ENCODE assay signal across 32 mouse cellular contexts in genomic region chr5:90861876-90862375, GRCm38 (mm10). TPM values are rescaled to one million over a fixed set of nuclear protein-coding genes. Genes with fewer than 3 reads are reported as not detected.
DNase-seq lines count a peak whose midpoint lies in the region; ATAC-seq and TF ChIP-seq lines count a peak whose summit lies in the region.
"Had no signal": no experiment of that assay in that cellular context is flagged by ENCODE, and none has a peak within 500 bp of the region (broad histone marks: within the 10 kb centered on the region; RNA-seq: fewer than 3 reads in every experiment).

No protein-coding gene starts in this region.

- TF ChIP-seq CTCF in lung, postnatal 0 days (IDR thresholded peaks at IDR 0.05): no peak
- no peak for TF ChIP-seq CTCF in intestine, postnatal 0 days (IDR thresholded peaks at IDR 0.05; ENCODE audit: low read depth)

- no peak for TF ChIP-seq EP300 in lung, postnatal 0 days (IDR thresholded peaks at IDR 0.05)

- H3K27ac ChIP-seq in lung, postnatal 0 days (ENCODE audit: low read length): no peak overlapping the region
- H3K27ac ChIP-seq in intestine, postnatal 0 days (ENCODE audit: low read depth, low read length): no peak overlapping the region
- H3K27ac ChIP-seq: gastrocnemius, adult 2 months; heart, adult 2 months; hindbrain, embryonic 12.5 days; hindbrain, embryonic 15.5 days had no signal

- no peak for ATAC-seq in lung, postnatal 0 days
- peak; percentile 54 for ATAC-seq in megakaryocyte progenitor cell, adult 5-6 weeks (replicated peaks; ENCODE audit: poor library complexity)
- ATAC-seq in intestine, postnatal 0 days: no peak
- ATAC-seq: forebrain, embryonic 14.5 days; forebrain, postnatal 0 days; Patski had no signal

- H3K36me3 ChIP-seq in lung, postnatal 0 days (ENCODE audit: insufficient read depth, low read length): no peaks in the 10 kb centered on the region
- no peaks in the 10 kb centered on the region for H3K36me3 ChIP-seq in intestine, postnatal 0 days (ENCODE audit: control insufficient read depth, insufficient read depth)
- H3K36me3 ChIP-seq: G1E; hindbrain, embryonic 12.5 days; hindbrain, embryonic 15.5 days had no signal

- WGBS in lung, postnatal 0 days: 81% methylated on average over 6 of the region's 6 CpGs
- 70% methylated on average over 6 of the region's 6 CpGs for WGBS in intestine, postnatal 0 days

- H3K4me1 ChIP-seq in lung, postnatal 0 days (ENCODE audit: insufficient read depth, low read depth, low read length): no peaks in the 10 kb centered on the region
- no peaks in the 10 kb centered on the region for H3K4me1 ChIP-seq in intestine, postnatal 0 days (replicated peaks; ENCODE audit: control insufficient read depth, insufficient read depth, low read length)
- H3K4me1 ChIP-seq: hindbrain, embryonic 12.5 days; hindbrain, embryonic 15.5 days had no signal

- DNase-seq in adrenal gland, adult 2 months: peak; percentile 29
- DNase-seq in adrenal gland, adult 18-20 months (ENCODE audit: low spot score in 2 of 2): no peak
- DNase-seq in lung, postnatal 0 days (ENCODE audit: low spot score): peak; percentile 27
- DNase-seq in lung, postnatal 10 days: no peak
- DNase-seq in right cerebral cortex, postnatal 10 days (ENCODE audit: low spot score in 2 of 2): no peak
- DNase-seq: adrenal gland, adult 8-10 months; adrenal gland, postnatal 25 days; cerebellum, adult 11-12 months; cerebellum, adult 8-10 months; cerebellum, postnatal 14 days; forebrain, postnatal 0 days; gastrocnemius, adult 2 months; gastrocnemius, postnatal 14 days; heart, adult 2 months had no signal

- no peak overlapping the region for H3K9ac ChIP-seq in lung, postnatal 0 days (replicated peaks; ENCODE audit: low read depth)
- no peak overlapping the region for H3K9ac ChIP-seq in intestine, postnatal 0 days (ENCODE audit: low read depth, low read length)
- H3K9ac ChIP-seq: forebrain, postnatal 0 days; hindbrain, embryonic 12.5 days; hindbrain, embryonic 15.5 days had no signal

- H3K4me2 ChIP-seq in lung, postnatal 0 days (replicated peaks; ENCODE audit: low read depth, low read length): no peak overlapping the region
- H3K4me2 ChIP-seq in intestine, postnatal 0 days (replicated peaks; ENCODE audit: low read depth): no peak overlapping the region
- H3K4me2 ChIP-seq: heart, embryonic 11.5 days; hindbrain, embryonic 12.5 days; hindbrain, embryonic 15.5 days had no signal

- no peak overlapping the region for H3K4me3 ChIP-seq in lung, postnatal 0 days (ENCODE audit: low read depth, low read length)
- no peak overlapping the region for H3K4me3 ChIP-seq in intestine, postnatal 0 days (ENCODE audit: low read depth, low read length)
- H3K4me3 ChIP-seq: gastrocnemius, adult 2 months; heart, adult 2 months; hindbrain, embryonic 12.5 days; hindbrain, embryonic 15.5 days had no signal

- no peaks in the 10 kb centered on the region for H3K9me3 ChIP-seq in lung, postnatal 0 days (ENCODE audit: low read length)
- H3K9me3 ChIP-seq in intestine, postnatal 0 days (ENCODE audit: control insufficient read depth): no peaks in the 10 kb centered on the region
- H3K9me3 ChIP-seq: G1E; hindbrain, embryonic 12.5 days; hindbrain, embryonic 15.5 days had no signal

- no peaks in the 10 kb centered on the region for H3K27me3 ChIP-seq in lung, postnatal 0 days (replicated peaks; ENCODE audit: insufficient read depth, low read length)
- H3K27me3 ChIP-seq in intestine, postnatal 0 days (replicated peaks; ENCODE audit: control insufficient read depth, insufficient read depth, low read length): no peaks in the 10 kb centered on the region
- H3K27me3 ChIP-seq: CH12.LX; hindbrain, embryonic 12.5 days; hindbrain, embryonic 15.5 days; Patski had no signal

RNA-seq across cellular contexts. Expression of gene Cxcl1, which starts 29.1 kb away (rescaled TPM):
- under 1 TPM; 0.40 to 0.73 TPM for total RNA-seq in adrenal gland, adult 2 months (2021)
- 1.8 and 3.8 TPM in 2 replicates for polyA plus RNA-seq in adrenal gland, adult 2 months (2012; rRNA removed)
- total RNA-seq in adrenal gland, adult 18-20 months (2021): 1 to 10 TPM in 1 of 2 experiments, under 1 TPM in 1; 0.86 to 1.5 TPM
- polyA plus RNA-seq in lung, postnatal 0 days (2015; fragmentation: Nextera tagmentation; extraction: Ambion mirVana): 2.1 and 30.8 TPM in 2 replicates
- total RNA-seq in megakaryocyte progenitor cell, adult 5-6 weeks (2015): not detected in 2 replicates
- total RNA-seq in megakaryocyte progenitor cell, adult 5-6 weeks (2017): not detected in 2 replicates
- 0.83 and 1.2 TPM in 2 replicates for polyA plus RNA-seq in intestine, postnatal 0 days (2015; fragmentation: Nextera tagmentation; extraction: Ambion mirVana)
- total RNA-seq: CH12.LX; forebrain, postnatal 0 days; hematopoietic stem cell, adult 5-6 weeks had no signal
- polyA plus RNA-seq: forebrain, embryonic 11.5 days; G1E had no signal

RNA-seq across cellular contexts. Expression of gene Cxcl2, which starts 41.7 kb away (rescaled TPM):
- under 1 TPM in 1 of 2 experiments, not detected in 1; 0.35 TPM for total RNA-seq in adrenal gland, adult 2 months (2021)
- 1.9 TPM in 2 replicates for polyA plus RNA-seq in adrenal gland, adult 2 months (2012; rRNA removed)
- total RNA-seq in adrenal gland, adult 18-20 months (2021): under 1 TPM in 1 of 2 experiments, not detected in 1; 0.32 TPM
- 0.35 and 8.9 TPM in 2 replicates for polyA plus RNA-seq in lung, postnatal 0 days (2015; fragmentation: Nextera tagmentation; extraction: Ambion mirVana)
- 7.3 and 32.4 TPM in 2 replicates for total RNA-seq in megakaryocyte progenitor cell, adult 5-6 weeks (2015)
- 9.4 and 27.4 TPM in 2 replicates for total RNA-seq in megakaryocyte progenitor cell, adult 5-6 weeks (2017)
- 0.18 and 0.30 TPM in 2 replicates for polyA plus RNA-seq in intestine, postnatal 0 days (2015; fragmentation: Nextera tagmentation; extraction: Ambion mirVana)
- total RNA-seq: adrenal gland, postnatal 25 days; forebrain, postnatal 0 days; gastrocnemius, adult 2 months; gastrocnemius, postnatal 14 days; gastrocnemius, postnatal 4 days; heart, adult 2 months; heart, postnatal 25 days had no signal
- polyA plus RNA-seq: brain, embryonic 14.5 days; embryonic facial prominence, embryonic 11.5 days; embryonic facial prominence, embryonic 14.5 days; forebrain, embryonic 11.5 days; forebrain, embryonic 14.5 days; forebrain, postnatal 0 days; frontal cortex, adult 2 months; G1E; heart, embryonic 11.5 days; heart, postnatal 0 days; hindbrain, embryonic 12.5 days; hindbrain, embryonic 15.5 days had no signal

Comparison
In these comparisons a context has a peak if more than half of its experiments do, and no peak if none do; other contexts are left out.
1. DNase-seq: peak in adrenal gland, adult 2 months (single experiment) and lung, postnatal 0 days (single experiment); none in adrenal gland, adult 18-20 months (0 of 2), lung, postnatal 10 days (single experiment) and right cerebral cortex, postnatal 10 days (0 of 2).
2. RNA of gene Cxcl2, which starts 41.7 kb away (total RNA-seq): 7.3 to 32.4 TPM in megakaryocyte progenitor cell, adult 5-6 weeks; 0.35 TPM in adrenal gland, adult 2 months and 0.32 TPM in adrenal gland, adult 18-20 months; every median in the first group is over 4 times any median in the second.